Mouse (Mus musculus): ENCODE measurements at regions not wholly inside any gene's neighbourhood (a gene's known extent, or its start where the extent isn't known, plus 50 kb on each side); places are given as distances from the start of the nearest gene placed in this dataset.

GRCm38 (mm10) chr6:148541981-148542380 is 97.8 kb upstream of the Tmtc1 start:
- no peak for DNase-seq (ENCODE audit: low spot score)

GRCm38 (mm10) chr6:148539207-148539960 is 95.2 kb upstream of the Tmtc1 start:
- DNase-seq (ENCODE audit: low spot score): no peak

GRCm38 (mm10) chr6:148534364-148534763 is 90.2 kb upstream of the Tmtc1 start:
- DNase-seq (ENCODE audit: low spot score): no peak

GRCm38 (mm10) chr6:148531068-148531467 is 86.9 kb upstream of the Tmtc1 start:
- no peak for DNase-seq (ENCODE audit: low spot score)

GRCm38 (mm10) chr6:148528611-148529010 is 84.4 kb upstream of the Tmtc1 start:
- no peak for DNase-seq (ENCODE audit: low spot score)

GRCm38 (mm10) chr6:148522893-148523292 is 78.7 kb upstream of the Tmtc1 start:
- no peak for DNase-seq (ENCODE audit: low spot score)

- no peak for DNase-seq (ENCODE audit: low spot score)
Measured at GRCm38 (mm10) chr6:148517536-148518245, 73.5 kb upstream of the Tmtc1 start.

GRCm38 (mm10) chr6:148516654-148517053 is 72.5 kb upstream of the Tmtc1 start:
- DNase-seq (ENCODE audit: low spot score): no peak

GRCm38 (mm10) chr6:148515105-148515504 is 70.9 kb upstream of the Tmtc1 start:
- DNase-seq (ENCODE audit: low spot score): no peak

GRCm38 (mm10) chr6:148514645-148515044 is 70.5 kb upstream of the Tmtc1 start:
- DNase-seq (ENCODE audit: low spot score): no peak

- DNase-seq (ENCODE audit: low spot score): no peak
Measured at GRCm38 (mm10) chr6:148514124-148514523, 69.9 kb upstream of the Tmtc1 start.

GRCm38 (mm10) chr6:148513134-148513533 is 68.9 kb upstream of the Tmtc1 start:
- no peak for DNase-seq (ENCODE audit: low spot score)

GRCm38 (mm10) chr6:148505325-148505724 is 61.1 kb upstream of the Tmtc1 start:
- DNase-seq (ENCODE audit: low spot score): no peak

- no peak for DNase-seq (ENCODE audit: low spot score)
Measured at GRCm38 (mm10) chr6:148500251-148501179, 56.3 kb upstream of the Tmtc1 start.
